Mouse (Mus musculus) liver, postnatal 0 days (tissue): Measurements from ENCODE around the gene Clpsl2.
A peak's percentile ranks its signal among the peaks of the same experiment; 100 is the strongest.

ENCODE experiments used
- CTCF ChIP-seq: sonication (generic); IDR thresholded peaks from 2 replicates; pipeline ENCODE4 v1.5.1; 2016; ENCODE audit warnings: antibody characterized with exemption, low read depth
- EP300 ChIP-seq: IDR thresholded peaks from 2 replicates; pipeline ENCODE4 v1.6.1; 2016; ENCODE audit warnings: antibody characterized with exemption, low read depth, mild to moderate bottlenecking

DNA sequence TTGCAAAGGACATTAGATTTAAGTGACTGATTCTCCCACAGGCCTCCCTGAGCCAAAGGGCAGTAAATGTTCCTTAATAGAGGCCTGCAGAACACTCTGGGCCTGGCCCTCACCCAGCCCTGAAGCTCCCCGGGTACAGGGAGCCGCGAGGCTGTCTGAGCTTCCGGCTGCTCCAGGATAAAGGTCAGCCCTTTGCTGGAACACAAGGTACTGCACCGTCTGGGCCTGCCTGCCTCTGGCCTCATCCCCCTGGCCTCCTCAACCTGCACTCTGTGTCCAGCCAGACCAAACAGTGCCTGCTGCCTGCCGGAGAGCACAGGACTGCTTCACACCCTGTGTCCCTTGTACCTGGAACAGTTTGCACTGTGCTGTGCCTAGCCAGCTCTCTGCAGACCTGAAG is 36.5 kb upstream of the Clpsl2 start:
- TF ChIP-seq EP300 (peak; percentile 60), CTCF (no peak)
